Mouse (Mus musculus): ENCODE data around the gene Tcea2.

Gene Tcea2

GRCm38 (mm10) chr2:181679951-181680715 is at the start of gene Tcea2:
Gene Tcea2, plus strand, starts transcription at chr2:181680310.
- peak; percentile 84 for DNase-seq (ENCODE audit: extremely low read depth, insufficient read length, low spot score)

GRCm38 (mm10) chr2:181632624-181633023 is 47.5 kb upstream of the Tcea2 start:
- no peak for DNase-seq (ENCODE audit: extremely low read depth, insufficient read length, low spot score)

GRCm38 (mm10) chr2:181635865-181636264 is 44.2 kb upstream of the Tcea2 start:
- DNase-seq (ENCODE audit: extremely low read depth, insufficient read length, low spot score), result no peak

DNA sequence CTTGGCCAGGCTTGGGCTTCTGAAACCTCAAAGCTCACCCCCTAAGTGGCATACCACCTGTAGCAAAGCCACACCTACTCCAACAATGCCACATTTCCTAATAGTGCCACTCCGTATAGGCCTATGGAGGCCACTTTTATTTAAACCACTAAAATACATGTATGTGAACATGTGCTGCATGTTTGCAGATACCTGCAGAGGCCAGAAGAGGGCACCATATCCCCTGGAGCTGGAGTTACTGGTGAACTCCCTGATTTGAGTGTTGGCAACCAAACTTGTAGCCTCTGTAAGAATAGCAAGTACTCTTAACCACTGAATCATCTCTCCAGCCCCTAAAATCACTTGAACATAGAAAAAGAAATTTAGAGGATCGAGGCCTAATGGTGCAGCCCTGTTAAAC is 35.7 kb upstream of the Tcea2 start:
- peak; percentile 26 for DNase-seq (ENCODE audit: extremely low read depth, insufficient read length, low spot score)

GRCm38 (mm10) chr2:181645666-181646065 is 34.4 kb upstream of the Tcea2 start:
- no peak for DNase-seq (ENCODE audit: extremely low read depth, insufficient read length, low spot score)

GRCm38 (mm10) chr2:181646626-181647472 is 33.3 kb upstream of the Tcea2 start:
- DNase-seq (ENCODE audit: extremely low read depth, insufficient read length, low spot score), result no peak

GRCm38 (mm10) chr2:181648926-181649325 is 31.2 kb upstream of the Tcea2 start:
- DNase-seq (ENCODE audit: extremely low read depth, insufficient read length, low spot score), result no peak

GRCm38 (mm10) chr2:181653065-181653464 is 27.0 kb upstream of the Tcea2 start:
- DNase-seq (ENCODE audit: extremely low read depth, insufficient read length, low spot score), result no peak

- no peak for DNase-seq (ENCODE audit: extremely low read depth, insufficient read length, low spot score)
Measured at GRCm38 (mm10) chr2:181653523-181653922, 26.6 kb upstream of the Tcea2 start.

DNA sequence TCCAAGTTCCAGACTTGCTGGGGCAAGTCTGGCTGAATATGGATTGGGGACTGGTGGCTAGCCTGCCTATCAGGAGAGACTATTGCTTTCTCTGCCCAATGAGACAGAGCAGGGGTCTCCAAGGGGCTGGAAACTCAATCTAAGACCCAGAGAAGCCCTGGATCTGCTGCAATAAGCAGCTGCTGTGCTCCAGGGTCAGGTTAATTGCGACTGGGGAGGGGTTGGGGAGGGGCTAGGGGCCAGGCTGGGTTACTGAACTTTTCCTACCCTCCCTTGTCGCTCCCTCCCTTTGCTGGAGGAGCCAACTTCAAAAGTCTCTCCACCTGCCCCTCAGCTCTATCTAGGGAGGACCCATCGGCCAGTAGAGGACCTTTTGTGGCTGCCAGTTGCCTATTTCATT is 23.4 kb upstream of the Tcea2 start, which contains the start of gene Gm29797:
Gene Gm29797, plus strand, starts transcription at position 301 of the 400 bp plus-strand sequence.
- no peak for DNase-seq (ENCODE audit: extremely low read depth, insufficient read length, low spot score)

GRCm38 (mm10) chr2:181657441-181657840 is 22.7 kb upstream of the Tcea2 start:
- no peak for DNase-seq (ENCODE audit: extremely low read depth, insufficient read length, low spot score)

DNA sequence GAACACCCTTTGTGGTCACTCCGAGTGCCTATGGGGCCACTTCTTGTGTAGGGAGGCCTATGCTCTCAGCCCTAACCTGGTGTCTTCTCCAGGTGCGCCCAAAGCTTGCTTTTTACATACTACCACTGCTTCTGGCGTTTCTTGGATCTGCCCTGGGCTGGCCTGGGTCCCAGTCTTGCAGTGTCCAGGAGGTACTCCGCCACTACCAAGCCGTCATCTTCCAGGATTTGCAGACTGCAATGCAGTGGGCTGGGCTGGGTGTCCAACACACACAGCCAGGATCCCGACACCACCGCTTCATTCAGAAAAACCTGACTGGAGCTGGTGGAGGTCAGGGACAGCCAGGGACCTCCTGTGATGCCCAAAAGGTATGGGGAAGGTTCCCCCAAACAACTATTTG is 21.6 kb upstream of the Tcea2 start:
- no peak for DNase-seq (ENCODE audit: extremely low read depth, insufficient read length, low spot score)

DNA sequence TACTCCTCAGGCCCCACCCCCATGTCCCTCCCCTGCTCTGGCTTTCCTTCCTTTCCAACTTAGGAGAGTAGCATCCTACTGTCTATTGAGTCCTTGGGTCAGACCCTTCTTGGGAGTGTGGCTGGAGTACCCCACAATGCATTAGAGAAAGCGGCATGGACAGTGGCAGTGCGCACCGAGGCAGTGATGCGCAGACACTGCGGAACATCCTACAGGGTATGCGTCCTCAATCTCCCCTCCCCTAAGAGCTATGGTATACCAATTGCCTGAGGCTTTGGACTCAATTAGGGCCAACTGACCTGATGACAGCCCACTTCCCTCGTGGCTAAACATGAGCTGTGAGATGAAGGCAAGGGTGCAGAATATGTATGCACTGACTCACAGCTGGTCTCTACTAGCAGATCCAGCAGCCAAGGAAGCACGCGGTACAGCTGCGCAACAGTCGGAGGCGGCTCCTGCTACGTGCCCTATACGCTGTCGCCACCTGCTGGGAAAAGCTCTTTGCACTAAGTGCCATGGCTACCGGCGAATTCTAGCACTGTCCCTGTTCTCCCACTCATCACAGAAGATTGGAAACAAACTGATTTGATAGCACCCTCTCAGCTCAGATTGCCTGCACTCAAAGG is 21.1 kb upstream of the Tcea2 start:
- no peak for DNase-seq (ENCODE audit: extremely low read depth, insufficient read length, low spot score)

- DNase-seq (ENCODE audit: extremely low read depth, insufficient read length, low spot score), result peak; percentile 49
Measured at GRCm38 (mm10) chr2:181659609-181660055, 20.5 kb upstream of the Tcea2 start.

GRCm38 (mm10) chr2:181662620-181663297 is 17.4 kb upstream of the Tcea2 start:
- no peak for DNase-seq (ENCODE audit: extremely low read depth, insufficient read length, low spot score)

DNA sequence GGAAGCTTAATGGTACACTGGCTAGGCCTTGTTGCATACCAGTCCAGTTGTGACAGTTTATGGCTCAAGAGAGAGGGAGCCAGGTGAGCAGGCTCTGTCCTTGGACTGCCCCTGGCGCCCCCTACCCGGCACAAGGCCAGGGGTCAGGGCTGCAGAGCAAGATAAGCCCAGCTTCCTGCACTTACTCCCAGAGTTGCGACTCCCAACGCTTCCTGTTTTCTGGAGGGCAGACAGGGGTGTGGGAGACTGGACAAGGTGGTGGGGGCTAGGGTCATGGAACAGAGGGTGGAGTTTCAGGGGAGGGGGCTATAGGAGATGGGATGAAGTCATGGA is 16.8 kb upstream of the Tcea2 start:
- no peak for DNase-seq (ENCODE audit: extremely low read depth, insufficient read length, low spot score)

DNA sequence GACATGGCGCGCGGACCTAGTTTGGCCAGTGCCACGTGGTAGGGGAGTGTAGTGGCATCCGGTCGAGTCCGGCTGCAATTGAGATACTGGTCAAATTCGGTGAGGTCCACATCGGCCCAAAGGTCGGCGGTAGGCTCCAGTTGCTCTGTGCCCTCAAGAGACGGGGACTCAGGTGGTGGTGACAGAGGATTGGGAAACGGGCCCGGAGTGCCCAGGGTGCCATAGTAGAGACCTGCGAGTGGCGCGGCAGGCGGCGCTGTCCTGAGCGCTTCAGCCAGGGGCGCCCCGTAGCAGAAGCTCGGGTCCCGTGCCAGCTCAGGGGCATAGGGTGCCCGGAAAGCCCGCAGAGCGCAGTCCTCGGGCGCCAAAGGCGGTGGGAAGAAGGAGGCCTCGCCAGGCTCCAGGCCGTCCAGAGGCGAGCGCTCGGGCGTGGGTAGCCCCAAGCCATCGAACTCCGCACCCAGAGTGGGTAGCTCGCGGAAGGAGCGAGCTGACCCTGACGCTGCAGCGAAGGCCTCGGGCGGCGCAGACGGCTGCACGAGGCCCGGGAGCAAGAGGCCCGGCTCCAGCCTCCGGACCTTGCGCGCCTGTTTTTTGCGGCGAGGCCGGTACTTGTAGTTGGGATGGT is 9.7 kb upstream of the Tcea2 start:
- DNase-seq (ENCODE audit: extremely low read depth, insufficient read length, low spot score), result no peak

- no peak for DNase-seq (ENCODE audit: extremely low read depth, insufficient read length, low spot score)
Measured at GRCm38 (mm10) chr2:181670913-181671311, 9.2 kb upstream of the Tcea2 start.

DNA sequence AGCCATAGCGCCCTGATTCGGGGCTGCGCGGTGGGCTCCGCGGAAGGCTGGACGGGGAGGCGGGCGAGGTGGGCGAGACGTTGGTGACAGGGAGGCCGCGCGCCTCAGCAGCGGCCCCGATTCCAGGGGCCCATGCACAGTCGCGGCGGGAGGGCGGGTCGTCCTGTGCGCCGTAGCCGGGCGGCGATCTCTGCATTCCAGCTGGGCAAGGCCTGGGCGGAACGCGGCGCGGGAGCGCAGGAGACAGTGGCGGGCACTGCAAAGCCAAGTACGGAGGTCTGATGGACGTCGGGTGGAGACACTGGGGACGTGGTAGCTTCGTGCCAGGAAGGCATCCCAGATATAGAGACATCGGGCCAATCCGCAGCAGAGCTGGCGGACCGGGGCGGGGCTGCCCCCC is 8.8 kb upstream of the Tcea2 start, which contains the start of gene Sox18:
Gene Sox18, minus strand, starts transcription at position 315 of the 400 bp plus-strand sequence.
- DNase-seq (ENCODE audit: extremely low read depth, insufficient read length, low spot score), result no peak

GRCm38 (mm10) chr2:181671984-181672383 is 8.1 kb upstream of the Tcea2 start:
- DNase-seq (ENCODE audit: extremely low read depth, insufficient read length, low spot score), result no peak

All from 3134 (cell line).